Mouse (Mus musculus): ENCODE results near the gene Vmn1r123.
"Not testable (repeated sequence)": the region's sequence is repeated elsewhere in the genome, so short reads cannot be mapped to it uniquely, and the experiment has no call there.

Vmn1r123 gene

DNA sequence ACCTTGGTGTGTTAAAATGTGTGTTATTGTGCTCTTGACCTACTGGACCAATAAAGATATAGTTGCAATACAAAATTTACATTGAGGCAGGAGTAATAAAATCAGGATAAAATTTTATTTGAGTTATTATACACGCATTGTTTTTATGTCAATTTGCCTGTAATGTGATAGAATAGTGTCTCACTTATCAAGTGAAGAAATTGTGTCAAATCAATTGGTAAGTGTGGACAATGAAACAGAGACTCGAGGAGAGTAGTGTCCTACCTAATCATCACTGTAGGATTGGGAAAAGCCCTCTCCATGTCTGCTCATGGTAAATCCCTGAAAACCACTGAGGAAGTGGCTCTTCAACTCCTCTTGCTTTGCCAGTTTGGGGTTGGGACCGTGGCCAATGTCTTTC lies at the start of gene Vmn1r123:
Vmn1r123 (plus strand) TSS at position 301 of the 400 bp plus-strand sequence.
- DNase-seq (ENCODE audit: low read depth): not testable (repeated sequence)

DNA sequence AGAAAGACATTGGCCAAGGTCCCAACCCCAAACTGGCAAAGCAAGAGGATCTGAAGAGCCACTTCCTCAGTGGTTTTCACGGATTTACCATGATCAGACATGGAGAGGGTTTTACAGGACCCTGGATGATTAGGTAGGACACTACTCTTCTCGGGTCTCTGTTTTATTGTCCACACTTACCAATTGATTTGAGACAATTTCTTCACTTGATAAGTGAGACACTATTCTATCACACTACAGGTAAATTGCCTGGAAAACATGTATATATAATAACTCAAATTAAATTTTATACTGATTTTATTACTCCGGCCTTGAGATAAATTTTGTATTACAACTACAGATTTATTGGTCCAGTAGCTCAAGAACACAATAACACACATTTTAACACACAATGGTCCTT lies 28.0 kb upstream of the Vmn1r123 start, which contains the start of gene Vmn1r122:
Vmn1r122 (minus strand) TSS at position 101 of the 400 bp plus-strand sequence.
- DNase-seq (ENCODE audit: low read depth): not testable (repeated sequence)

DNA sequence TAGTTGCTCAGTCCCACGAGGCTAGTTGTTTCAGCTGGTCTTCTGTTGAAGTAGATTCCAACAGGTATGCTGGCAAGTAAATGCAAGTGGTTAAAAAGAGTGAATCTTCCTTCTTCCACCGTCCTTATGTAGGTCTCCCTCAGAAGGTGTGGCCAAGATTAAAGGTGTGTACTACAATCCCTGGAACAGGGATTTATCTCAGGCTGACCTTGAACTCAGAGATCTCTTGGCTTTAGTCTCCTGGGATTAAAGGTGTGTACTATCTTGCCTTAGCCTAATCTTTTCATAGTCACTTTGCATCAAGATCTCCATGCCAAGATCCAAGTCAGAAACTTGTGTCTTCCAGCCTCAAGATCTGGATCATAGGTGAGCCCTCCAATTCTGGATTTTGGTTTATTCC lies 28.3 kb downstream of the Vmn1r123 start, which contains the start of gene Gm5157:
Gm5157 (minus strand) TSS at position 101 of the 400 bp plus-strand sequence.
- not testable (repeated sequence) for DNase-seq (ENCODE audit: low read depth)

All from induced T-regulatory cell, adult 2 months (primary cell).